Mouse (Mus musculus) forelimb bud, embryonic 11.5 days (tissue): ENCODE measurements at regions not wholly inside any gene's neighbourhood (a gene's known extent, or its start where the extent isn't known, plus 50 kb on each side); places are given as distances from the start of the nearest gene placed in this dataset.

Experiments
- DNase-seq: peaks from one replicate; pipeline ENCODE4 v3.0.0-alpha.2; 2012; ENCODE audit warnings: low read depth, low spot score

- no peak for DNase-seq
These were observed 661.6 kb downstream of the Defb40 start for GRCm38 (mm10) chr8:18316488-18316887.

- DNase-seq: no peak
These were observed 666.5 kb downstream of the Defb40 start for GRCm38 (mm10) chr8:18311597-18311996.

- DNase-seq: no peak
These were observed 667.1 kb downstream of the Defb40 start for GRCm38 (mm10) chr8:18310927-18311326.

GRCm38 (mm10) chr8:18287536-18288237 is 690.4 kb downstream of the Defb40 start:
- peak; percentile 8 for DNase-seq

- no peak for DNase-seq
These were observed 698.1 kb downstream of the Defb40 start for GRCm38 (mm10) chr8:18279932-18280331.

- no peak for DNase-seq
These were observed 709.8 kb downstream of the Defb40 start for GRCm38 (mm10) chr8:18268301-18268700.

- DNase-seq: no peak
These were observed 719.6 kb downstream of the Defb40 start for GRCm38 (mm10) chr8:18258287-18258961.

- DNase-seq: no peak
These were observed 731.8 kb downstream of the Defb40 start for GRCm38 (mm10) chr8:18246299-18246698.

- no peak for DNase-seq
These were observed 760.5 kb downstream of the Defb40 start for GRCm38 (mm10) chr8:18217599-18217998.

- DNase-seq: no peak
These were observed 760.9 kb downstream of the Defb40 start for GRCm38 (mm10) chr8:18217192-18217591.

- peak; percentile 30 for DNase-seq
These were observed 761.5 kb downstream of the Defb40 start for GRCm38 (mm10) chr8:18216516-18216915.

- DNase-seq: no peak
These were observed 768.0 kb downstream of the Defb40 start for GRCm38 (mm10) chr8:18210067-18210466.

GRCm38 (mm10) chr8:18208658-18209057 is 769.4 kb downstream of the Defb40 start:
- DNase-seq: no peak

GRCm38 (mm10) chr8:18187486-18187885 is 790.6 kb downstream of the Defb40 start:
- DNase-seq: no peak

GRCm38 (mm10) chr8:18175544-18176092 is 802.4 kb downstream of the Defb40 start:
- no peak for DNase-seq

- no peak for DNase-seq
These were observed 819.4 kb downstream of the Defb40 start for GRCm38 (mm10) chr8:18158619-18159018.

GRCm38 (mm10) chr8:18115333-18116044 is 862.6 kb downstream of the Defb40 start:
- DNase-seq: no peak

- no peak for DNase-seq
These were observed 864.8 kb downstream of the Defb40 start for GRCm38 (mm10) chr8:18113262-18113661.

GRCm38 (mm10) chr8:18109480-18109879 is 868.6 kb downstream of the Defb40 start:
- DNase-seq: no peak

- no peak for DNase-seq
These were observed 871.2 kb downstream of the Defb40 start for GRCm38 (mm10) chr8:18106827-18107226.

- no peak for DNase-seq
These were observed 912.6 kb downstream of the Defb40 start for GRCm38 (mm10) chr8:18065456-18065855.

- DNase-seq: no peak
These were observed 918.5 kb downstream of the Defb40 start for GRCm38 (mm10) chr8:18059526-18059925.
